Mouse (Mus musculus) limb, embryonic 15.5 days (tissue): Measurements from ENCODE around the gene Pfn1. TPM values are rescaled to one million over a fixed set of nuclear protein-coding genes. Genes with fewer than 3 reads are reported as not detected.

Source experiments
- ATAC-seq: fragments of 200-750 bp; cut with Nextera tagmentation; 2 replicates; pipeline ENCODE4 v1.8.0; 2017; ENCODE audit warnings: low read depth, moderate TSS enrichment; ENCODE audit not compliant: insufficient number of reproducible peaks, low FRiP score, low TSS enrichment
- H3K27ac ChIP-seq: fragments of 300-500 bp; sonication (generic); 2 replicates; pipeline ENCODE4 v1.5.1; 2015; ENCODE audit warnings: moderate library complexity, mild to moderate bottlenecking, inconsistent platforms
- H3K27me3 ChIP-seq: fragments of 300-500 bp; sonication (generic); 2 replicates; pipeline ENCODE4 v1.6.1; 2015; ENCODE audit warnings: inconsistent platforms
- H3K36me3 ChIP-seq: fragments of 300-500 bp; sonication (generic); 2 replicates; pipeline ENCODE4 v1.6.1; 2015; ENCODE audit warnings: inconsistent platforms
- H3K4me1 ChIP-seq: fragments of 300-500 bp; sonication (generic); 2 replicates; pipeline ENCODE4 v1.6.1; 2015; ENCODE audit warnings: inconsistent platforms
- H3K4me2 ChIP-seq: fragments of 300-500 bp; sonication (generic); 2 replicates; pipeline ENCODE4 v1.6.1; 2015; ENCODE audit warnings: mild to moderate bottlenecking, inconsistent platforms
- H3K4me3 ChIP-seq: fragments of 300-500 bp; sonication (generic); 2 replicates; pipeline ENCODE4 v1.5.1; 2015; ENCODE audit warnings: mild to moderate bottlenecking, inconsistent platforms
- H3K9ac ChIP-seq: fragments of 300-500 bp; sonication (generic); 2 replicates; pipeline ENCODE4 v1.6.1; 2015; ENCODE audit warnings: inconsistent platforms
- H3K9me3 ChIP-seq: fragments of 300-500 bp; sonication (generic); 2 replicates; pipeline ENCODE4 v1.6.1; 2016; ENCODE audit warnings: inconsistent platforms
- WGBS: fragments of 180-500 bp; shearing (Covaris S2); methylation state at CpG from one replicate; pipeline ENCODE4 v1.1.7; 2015; 5-methylcytosine and 5-hydroxymethylcytosine counted together
- polyA plus RNA-seq: library from polyadenylated mRNA; unstranded; fragments of >200 nt; fragmentation: Nextera tagmentation; extraction: Ambion mirVana; gene quantifications from 2 replicates; pipeline ENCODE4 v1.2.1, GENCODE M21; 2015

Gene Pfn1
- polyA plus RNA-seq, 1 experiment from 2014 or later = 1,605 TPM

GRCm38 (mm10) chr11:70644564-70645103 lies 9.8 kb downstream of the Pfn1 start:
- 94% methylated on average over 8 of the region's 8 CpGs for WGBS
- Histone ChIP-seq H3K36me3 (peaks cover 46% of the 10 kb centered on the region), H3K9me3 (no peaks in the 10 kb centered on the region), H3K4me3 (no peak overlapping the region), H3K27ac (no peak overlapping the region), H3K4me1 (peaks cover 34% of the 10 kb centered on the region), H3K27me3 (no peaks in the 10 kb centered on the region), H3K9ac (no peak overlapping the region), H3K4me2 (no peak overlapping the region)
- no peak for ATAC-seq

DNA sequence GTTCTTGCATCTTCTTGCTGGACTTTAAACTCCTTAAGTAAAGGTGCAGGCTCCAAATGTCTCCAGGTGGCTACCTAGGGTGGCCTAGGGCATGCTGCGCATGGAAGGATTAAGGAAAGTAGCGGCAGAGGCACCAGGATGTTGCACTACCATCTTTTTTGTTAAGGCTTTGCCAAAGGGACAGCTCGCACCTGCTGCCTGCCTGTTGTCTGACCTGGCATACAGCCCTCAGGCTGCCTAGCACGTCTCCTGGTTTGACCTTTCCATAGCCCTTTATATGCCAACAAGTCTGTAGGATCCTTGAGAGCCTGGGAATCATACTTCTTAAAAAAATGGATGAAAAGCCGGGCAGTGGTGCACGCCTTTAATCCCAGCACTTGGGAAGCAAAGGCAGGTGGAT lies 11.4 kb downstream of the Pfn1 start:
- Histone ChIP-seq H3K4me1 (peaks cover 18% of the 10 kb centered on the region), H3K4me2 (no peak overlapping the region), H3K4me3 (no peak overlapping the region), H3K9ac (no peak overlapping the region), H3K27ac (no peak overlapping the region), H3K9me3 (no peaks in the 10 kb centered on the region), H3K27me3 (no peaks in the 10 kb centered on the region), H3K36me3 (peaks cover 32% of the 10 kb centered on the region)
- ATAC-seq = no peak
- WGBS = 93% methylated on average over 6 of the region's 6 CpGs

- Histone ChIP-seq H3K27me3 (no peaks in the 10 kb centered on the region), H3K9me3 (no peaks in the 10 kb centered on the region), H3K4me1 (peaks cover 11% of the 10 kb centered on the region), H3K4me2 (no peak overlapping the region), H3K36me3 (peaks cover 32% of the 10 kb centered on the region), H3K27ac (no peak overlapping the region), H3K4me3 (no peak overlapping the region), H3K9ac (no peak overlapping the region)
- WGBS = 71% methylated on average over 7 of the region's 7 CpGs
- no peak for ATAC-seq
Measured at GRCm38 (mm10) chr11:70641241-70641640, 13.2 kb downstream of the Pfn1 start.

DNA sequence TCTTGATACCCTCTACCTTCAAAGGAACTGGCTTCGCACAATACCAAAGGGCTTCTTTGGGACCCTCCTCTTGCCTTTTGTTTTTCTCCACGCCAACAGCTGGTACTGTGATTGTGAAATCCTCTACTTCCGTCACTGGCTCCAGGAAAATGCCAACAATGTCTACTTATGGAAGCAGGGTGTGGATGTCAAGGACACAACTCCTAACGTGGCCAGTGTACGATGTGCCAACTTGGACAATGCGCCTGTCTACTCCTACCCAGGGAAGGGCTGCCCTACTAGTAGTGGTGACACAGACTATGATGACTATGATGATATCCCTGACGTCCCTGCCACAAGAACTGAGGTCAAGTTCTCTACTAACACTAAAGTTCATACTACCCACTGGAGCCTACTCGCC lies 14.5 kb downstream of the Pfn1 start:
- no peak overlapping the region for H3K27ac ChIP-seq
- no peak overlapping the region for H3K4me3 ChIP-seq
- no peaks in the 10 kb centered on the region for H3K9me3 ChIP-seq
- H3K4me1 ChIP-seq = no peaks in the 10 kb centered on the region
- H3K36me3 ChIP-seq = peaks cover 23% of the 10 kb centered on the region
- no peak overlapping the region for H3K4me2 ChIP-seq
- no peak for ATAC-seq
- H3K9ac ChIP-seq = no peak overlapping the region
- no peaks in the 10 kb centered on the region for H3K27me3 ChIP-seq
- WGBS = 82% methylated on average over 8 of the region's 8 CpGs

- Histone ChIP-seq H3K9me3 (no peaks in the 10 kb centered on the region), H3K27ac (no peak within 1 kb of the TSS), H3K9ac (no peak within 1 kb of the TSS), H3K4me3 (no peak within 1 kb of the TSS), H3K4me2 (no peak within 1 kb of the TSS), H3K27me3 (no peaks in the 10 kb centered on the region), H3K4me1 (no peaks in the 10 kb centered on the region), H3K36me3 (peaks cover 11% of the 10 kb centered on the region)
- ATAC-seq = no peak
- WGBS = 48% methylated on average over 5 of the region's 5 CpGs
Measured at GRCm38 (mm10) chr11:70638714-70639278, 15.6 kb downstream of the Pfn1 start, which contains the start of gene Gp1ba. TSS of gene Gp1ba (plus strand) at chr11:70639122.

DNA sequence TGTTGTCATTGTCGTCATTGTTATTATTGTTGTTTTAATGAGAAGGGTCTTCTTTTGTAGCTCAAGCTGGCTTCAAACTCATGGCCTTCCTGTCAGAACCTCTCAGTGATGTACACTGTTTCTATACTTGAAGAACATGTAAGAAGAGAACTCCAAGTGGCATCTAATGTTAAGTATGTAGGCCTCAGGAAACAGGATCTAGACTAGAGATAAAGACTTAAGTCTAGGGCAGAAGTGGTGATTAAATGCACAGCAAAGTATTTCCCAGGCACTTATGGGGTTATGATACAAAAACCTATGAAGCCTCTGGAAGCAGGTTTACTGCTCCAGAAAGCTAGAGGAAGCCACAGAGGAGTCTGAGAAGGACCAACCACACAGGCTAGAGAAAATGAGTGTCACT lies 16.2 kb downstream of the Pfn1 start:
- Histone ChIP-seq H3K4me3 (no peak overlapping the region), H3K27ac (no peak overlapping the region), H3K4me2 (no peak overlapping the region), H3K4me1 (no peaks in the 10 kb centered on the region), H3K36me3 (peaks cover 6% of the 10 kb centered on the region), H3K27me3 (no peaks in the 10 kb centered on the region), H3K9me3 (no peaks in the 10 kb centered on the region), H3K9ac (no peak overlapping the region)
- 84% methylated on average over 1 of the region's 1 CpGs for WGBS
- ATAC-seq = no peak

- Histone ChIP-seq H3K9ac (no peak overlapping the region), H3K9me3 (no peaks in the 10 kb centered on the region), H3K4me2 (no peak overlapping the region), H3K27ac (no peak overlapping the region), H3K27me3 (no peaks in the 10 kb centered on the region), H3K4me3 (no peak overlapping the region), H3K4me1 (no peaks in the 10 kb centered on the region), H3K36me3 (peaks cover under 1% of the 10 kb centered on the region; the same call in 1 of the 2 replicates)
- WGBS = 96% methylated on average over 1 of the region's 1 CpGs
- ATAC-seq = no peak
Measured at GRCm38 (mm10) chr11:70637764-70638163, 16.7 kb downstream of the Pfn1 start.

- Histone ChIP-seq H3K9ac (no peak overlapping the region), H3K4me2 (no peak overlapping the region), H3K36me3 (no peaks in the 10 kb centered on the region), H3K4me3 (no peak overlapping the region), H3K27me3 (no peaks in the 10 kb centered on the region), H3K9me3 (no peaks in the 10 kb centered on the region), H3K27ac (no peak overlapping the region), H3K4me1 (no peaks in the 10 kb centered on the region)
- no peak for ATAC-seq
- 78% methylated on average over 4 of the region's 4 CpGs for WGBS
Measured at GRCm38 (mm10) chr11:70635601-70636000, 18.8 kb downstream of the Pfn1 start.

GRCm38 (mm10) chr11:70630129-70630528 lies 24.3 kb downstream of the Pfn1 start:
- WGBS = 69% methylated on average over 7 of the region's 7 CpGs
- H3K4me3 ChIP-seq = no peak overlapping the region
- ATAC-seq = no peak
- no peaks in the 10 kb centered on the region for H3K36me3 ChIP-seq
- no peak overlapping the region for H3K4me2 ChIP-seq
- no peaks in the 10 kb centered on the region for H3K27me3 ChIP-seq
- H3K4me1 ChIP-seq = no peaks in the 10 kb centered on the region
- no peak overlapping the region for H3K9ac ChIP-seq
- no peak overlapping the region for H3K27ac ChIP-seq
- no peaks in the 10 kb centered on the region for H3K9me3 ChIP-seq

GRCm38 (mm10) chr11:70629557-70629956 lies 24.9 kb downstream of the Pfn1 start:
- Histone ChIP-seq H3K27ac (no peak overlapping the region), H3K9me3 (no peaks in the 10 kb centered on the region), H3K36me3 (no peaks in the 10 kb centered on the region), H3K27me3 (no peaks in the 10 kb centered on the region), H3K4me2 (no peak overlapping the region), H3K4me1 (no peaks in the 10 kb centered on the region), H3K9ac (no peak overlapping the region), H3K4me3 (no peak overlapping the region)
- WGBS = 51% methylated on average over 5 of the region's 5 CpGs
- ATAC-seq = no peak

- whole genome bisulfite sequencing = 70% methylated on average over 2 of the region's 2 CpGs
- no peak overlapping the region for H3K27ac ChIP-seq
- H3K4me2 ChIP-seq = no peak overlapping the region
- H3K9me3 ChIP-seq = no peaks in the 10 kb centered on the region
- H3K27me3 ChIP-seq = no peaks in the 10 kb centered on the region
- ATAC-seq = no peak
- H3K4me3 ChIP-seq = no peak overlapping the region
- no peaks in the 10 kb centered on the region for H3K36me3 ChIP-seq
- no peak overlapping the region for H3K9ac ChIP-seq
- H3K4me1 ChIP-seq = no peaks in the 10 kb centered on the region
Measured at GRCm38 (mm10) chr11:70628431-70628830, 26.0 kb downstream of the Pfn1 start.

DNA sequence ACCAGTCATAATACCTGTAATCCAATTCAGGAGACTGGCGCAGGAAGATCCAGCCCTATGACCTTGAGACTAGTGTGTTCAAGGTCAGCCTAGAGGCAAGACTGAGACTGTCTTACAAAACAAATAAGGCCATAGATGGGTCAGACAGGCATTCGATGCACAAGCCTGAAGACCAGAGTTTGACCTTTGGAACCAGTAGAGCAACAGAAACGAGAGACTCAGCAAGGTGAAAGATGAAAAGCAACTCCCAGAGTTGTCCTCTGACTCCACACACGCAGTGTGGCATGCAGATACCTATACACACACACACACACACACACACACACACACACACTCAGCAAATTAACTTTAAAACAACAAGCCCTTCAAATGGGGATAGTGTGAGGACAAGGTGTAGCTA lies 27.6 kb downstream of the Pfn1 start:
- Histone ChIP-seq H3K27ac (no peak overlapping the region), H3K9me3 (no peaks in the 10 kb centered on the region), H3K9ac (no peak overlapping the region), H3K4me1 (no peaks in the 10 kb centered on the region), H3K4me2 (no peak overlapping the region), H3K4me3 (no peak overlapping the region), H3K27me3 (no peaks in the 10 kb centered on the region), H3K36me3 (no peaks in the 10 kb centered on the region)
- 70% methylated on average over 4 of the region's 4 CpGs for WGBS
- no peak for ATAC-seq

DNA sequence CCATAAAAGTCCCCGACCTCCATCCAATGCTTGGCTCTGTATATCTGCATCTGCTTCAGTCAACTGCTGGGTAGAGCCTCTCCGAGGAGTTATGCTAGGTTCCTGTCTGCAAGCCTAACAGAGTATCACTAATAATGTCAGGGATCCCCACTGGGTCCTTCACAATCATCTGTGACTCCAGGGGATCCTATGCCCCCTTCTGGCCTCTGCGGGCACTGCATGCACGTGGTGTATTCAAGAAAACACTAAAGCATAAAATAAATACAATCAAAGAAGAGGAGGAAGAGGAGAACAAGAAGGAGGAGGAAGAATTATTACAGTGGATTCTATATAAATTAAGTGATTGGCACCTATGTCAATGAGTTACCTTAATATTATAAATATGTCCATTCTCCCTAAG lies 29.0 kb downstream of the Pfn1 start:
- WGBS = 42% methylated on average over 4 of the region's 4 CpGs
- no peak overlapping the region for H3K4me2 ChIP-seq
- no peaks in the 10 kb centered on the region for H3K9me3 ChIP-seq
- H3K9ac ChIP-seq = no peak overlapping the region
- no peak for ATAC-seq
- no peak overlapping the region for H3K27ac ChIP-seq
- no peaks in the 10 kb centered on the region for H3K27me3 ChIP-seq
- no peaks in the 10 kb centered on the region for H3K36me3 ChIP-seq
- no peaks in the 10 kb centered on the region for H3K4me1 ChIP-seq
- H3K4me3 ChIP-seq = no peak overlapping the region
